17 mouse cellular contexts compared by ENCODE assay signal in the genomic region with DNA sequence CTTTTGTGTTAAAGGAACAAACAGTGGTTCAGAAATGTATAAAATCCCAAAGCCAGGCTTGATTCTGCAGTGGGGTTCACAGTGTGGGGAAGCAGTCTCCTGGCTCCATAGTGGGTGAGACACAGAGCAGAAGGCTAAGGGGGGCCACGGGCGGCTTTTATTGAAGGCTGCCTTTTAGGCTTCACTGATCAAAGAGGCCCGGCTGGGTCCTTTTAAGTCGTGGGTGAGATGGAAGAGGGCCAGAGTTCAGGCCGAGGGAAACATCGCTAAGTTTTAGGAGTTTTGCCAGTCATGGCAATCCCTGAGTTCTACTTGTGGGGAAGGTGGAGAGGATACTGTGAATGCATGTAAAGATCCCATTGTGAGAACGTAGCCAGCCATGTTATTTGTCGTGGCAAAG.
DNase-seq lines count a peak whose midpoint lies in the region; ATAC-seq and TF ChIP-seq lines count a peak whose summit lies in the region.
"Had no signal": no experiment of that assay in that cellular context is flagged by ENCODE, and none has a peak within 500 bp of the region (broad histone marks: within the 10 kb centered on the region; RNA-seq: fewer than 3 reads in every experiment).

No protein-coding gene starts in this region.

- H3K27me3 ChIP-seq in hindbrain, embryonic 12.5 days, result no peaks in the 10 kb centered on the region
- H3K27me3 ChIP-seq in hindbrain, embryonic 13.5 days, result no peaks in the 10 kb centered on the region
- no peaks in the 10 kb centered on the region for H3K27me3 ChIP-seq in forebrain, embryonic 14.5 days (replicated peaks; ENCODE audit: control insufficient read depth, insufficient read depth, low read length)
- H3K27me3 ChIP-seq in midbrain, postnatal 0 days (ENCODE audit: insufficient read depth, low read length), result no peaks in the 10 kb centered on the region
- H3K27me3 ChIP-seq: embryonic facial prominence, embryonic 15.5 days; neural tube, embryonic 13.5 days; Patski had no signal

- no peak for TF ChIP-seq POLR2A in lung, adult 2 months (IDR thresholded peaks at IDR 0.05; ENCODE audit: borderline replicate concordance, extremely low read depth, low read depth, low read length)

- H3K9ac ChIP-seq in hindbrain, embryonic 12.5 days, result no peak overlapping the region
- no peak overlapping the region for H3K9ac ChIP-seq in hindbrain, embryonic 13.5 days
- no peak overlapping the region for H3K9ac ChIP-seq in forebrain, embryonic 14.5 days (ENCODE audit: low read length)
- H3K9ac ChIP-seq in midbrain, postnatal 0 days (replicated peaks; ENCODE audit: low read length, poor library complexity, severe bottlenecking), result no peak overlapping the region
- H3K9ac ChIP-seq: embryonic facial prominence, embryonic 15.5 days; liver, embryonic 14.5 days; neural tube, embryonic 13.5 days had no signal

- peak; percentile 15 for DNase-seq in lung, postnatal 36 days
- no peak for DNase-seq in lung, adult 2 months
- peak; percentile 57 for DNase-seq in forebrain, embryonic 14.5 days (ENCODE audit: low spot score)
- DNase-seq in midbrain, postnatal 0 days (ENCODE audit: low spot score), result peak; percentile 56
- no peak for DNase-seq in gastrocnemius, adult 8-10 months (ENCODE audit: low spot score in 2 of 2)
- no peak for DNase-seq in frontal cortex, postnatal 25 days (ENCODE audit: low spot score in 2 of 2)
- DNase-seq: cerebellum, adult 11-12 months; cerebellum, postnatal 36 days; kidney, adult 8-10 months; layer of hippocampus, postnatal 36 days; thymus, adult 2 months had no signal

- H3K9me3 ChIP-seq in hindbrain, embryonic 12.5 days (replicated peaks), result no peaks in the 10 kb centered on the region
- no peaks in the 10 kb centered on the region for H3K9me3 ChIP-seq in hindbrain, embryonic 13.5 days
- no peaks in the 10 kb centered on the region for H3K9me3 ChIP-seq in forebrain, embryonic 14.5 days (replicated peaks; ENCODE audit: control insufficient read depth, low read length)
- no peaks in the 10 kb centered on the region for H3K9me3 ChIP-seq in midbrain, postnatal 0 days (ENCODE audit: low read length)
- H3K9me3 ChIP-seq: embryonic facial prominence, embryonic 15.5 days; neural tube, embryonic 13.5 days had no signal

- WGBS in hindbrain, embryonic 12.5 days, result 12% methylated on average over 8 of the region's 8 CpGs
- 9% methylated on average over 8 of the region's 8 CpGs for WGBS in hindbrain, embryonic 13.5 days
- WGBS in lung, adult 2 months, result 49% methylated on average over 8 of the region's 8 CpGs
- 3% methylated on average over 8 of the region's 8 CpGs for WGBS in forebrain, embryonic 14.5 days
- 12% methylated on average over 8 of the region's 8 CpGs for WGBS in midbrain, postnatal 0 days

- no peak overlapping the region for H3K4me3 ChIP-seq in hindbrain, embryonic 12.5 days
- H3K4me3 ChIP-seq in hindbrain, embryonic 13.5 days, result no peak overlapping the region
- no peak overlapping the region for H3K4me3 ChIP-seq in lung, adult 2 months (replicated peaks; ENCODE audit: extremely low read depth, low read depth, low read length)
- no peak overlapping the region for H3K4me3 ChIP-seq in forebrain, embryonic 14.5 days (ENCODE audit: low read depth, low read length)
- H3K4me3 ChIP-seq in midbrain, postnatal 0 days (ENCODE audit: low read depth, low read length), result no peak overlapping the region
- H3K4me3 ChIP-seq: embryonic facial prominence, embryonic 15.5 days; neural tube, embryonic 13.5 days had no signal

- no peaks in the 10 kb centered on the region for H3K36me3 ChIP-seq in hindbrain, embryonic 12.5 days
- H3K36me3 ChIP-seq in hindbrain, embryonic 13.5 days, result no peaks in the 10 kb centered on the region
- H3K36me3 ChIP-seq in forebrain, embryonic 14.5 days (ENCODE audit: control insufficient read depth, insufficient read depth, low read length), result no peaks in the 10 kb centered on the region
- H3K36me3 ChIP-seq in midbrain, postnatal 0 days (ENCODE audit: insufficient read depth, low read length), result no peaks in the 10 kb centered on the region
- H3K36me3 ChIP-seq: embryonic facial prominence, embryonic 15.5 days; neural tube, embryonic 13.5 days had no signal

- no peak overlapping the region for H3K4me2 ChIP-seq in hindbrain, embryonic 12.5 days (replicated peaks)
- H3K4me2 ChIP-seq in hindbrain, embryonic 13.5 days, result no peak overlapping the region
- H3K4me2 ChIP-seq in forebrain, embryonic 14.5 days (ENCODE audit: low read length), result no peak overlapping the region
- H3K4me2 ChIP-seq in midbrain, postnatal 0 days (ENCODE audit: low read depth, low read length, poor library complexity, severe bottlenecking), result no peak overlapping the region
- H3K4me2 ChIP-seq: embryonic facial prominence, embryonic 15.5 days; neural tube, embryonic 13.5 days had no signal

- H3K4me1 ChIP-seq in hindbrain, embryonic 12.5 days, result peaks cover 14% of the 10 kb centered on the region
- H3K4me1 ChIP-seq in hindbrain, embryonic 13.5 days (replicated peaks), result peaks cover 14% of the 10 kb centered on the region
- H3K4me1 ChIP-seq in lung, adult 2 months (ENCODE audit: control insufficient read depth, insufficient read depth, low read length), result no peaks in the 10 kb centered on the region
- peaks cover 13% of the 10 kb centered on the region for H3K4me1 ChIP-seq in forebrain, embryonic 14.5 days (ENCODE audit: control insufficient read depth, insufficient read depth, low read length)
- no peaks in the 10 kb centered on the region for H3K4me1 ChIP-seq in midbrain, postnatal 0 days (ENCODE audit: insufficient read depth, low read length)

- no peak for TF ChIP-seq CTCF in lung, adult 2 months (IDR thresholded peaks at IDR 0.05; ENCODE audit: insufficient read depth, low read length)
- no peak for TF ChIP-seq CTCF in midbrain, postnatal 0 days (IDR thresholded peaks at IDR 0.05)

- 0 out of 2 replicates have a peak, but pooled peaks have one; percentile 20 for ATAC-seq in hindbrain, embryonic 12.5 days (ENCODE audit: low FRiP score)
- no peak for ATAC-seq in hindbrain, embryonic 13.5 days (ENCODE audit: low FRiP score)
- ATAC-seq in forebrain, embryonic 14.5 days, result peak; percentile 73; the same call in 1 of the 2 replicates
- no peak for ATAC-seq in midbrain, postnatal 0 days (ENCODE audit: low FRiP score)
- ATAC-seq: Patski had no signal

- no peak overlapping the region for H3K27ac ChIP-seq in hindbrain, embryonic 12.5 days
- H3K27ac ChIP-seq in hindbrain, embryonic 13.5 days, result no peak overlapping the region
- no peak overlapping the region for H3K27ac ChIP-seq in forebrain, embryonic 14.5 days (ENCODE audit: low read depth, low read length)
- no peak overlapping the region for H3K27ac ChIP-seq in midbrain, postnatal 0 days (ENCODE audit: low read depth, low read length)
- H3K27ac ChIP-seq: embryonic facial prominence, embryonic 15.5 days; liver, embryonic 14.5 days; neural tube, embryonic 13.5 days had no signal

Comparison
In these comparisons a context has a peak if more than half of its experiments do, and no peak if none do; other contexts are left out.
1. ATAC-seq: peak in hindbrain, embryonic 12.5 days (single experiment) and forebrain, embryonic 14.5 days (single experiment); none in hindbrain, embryonic 13.5 days (single experiment) and midbrain, postnatal 0 days (single experiment).
2. DNase-seq: peak in lung, postnatal 36 days (single experiment), forebrain, embryonic 14.5 days (single experiment) and midbrain, postnatal 0 days (single experiment); none in lung, adult 2 months (single experiment), gastrocnemius, adult 8-10 months (0 of 2) and frontal cortex, postnatal 25 days (0 of 2).